Mouse (Mus musculus): ENCODE data around the gene 9230102O04Rik. TPM values are rescaled to one million over a fixed set of nuclear protein-coding genes. Genes with fewer than 3 reads are reported as not detected.

Gene 9230102O04Rik
- not detected for total RNA-seq (2021)

- DNase-seq, result no peak
- intact Hi-C loops (cut with DNase I), result loop anchor here (10.0 kb wide), 1 partner anchor 1134 kb away; no protein-coding TSS in a partner anchor
These were observed at the start of gene 9230102O04Rik for GRCm38 (mm10) chr2:9888913-9889650. Gene 9230102O04Rik, minus strand, starts transcription at chr2:9889540.

- no peak for DNase-seq
- intact Hi-C loops (cut with DNase I), result no loop called here
These were observed 46.6 kb upstream of the 9230102O04Rik start for GRCm38 (mm10) chr2:9935965-9936364.

- intact Hi-C loops (cut with DNase I), result no loop called here
These were observed 37.6 kb upstream of the 9230102O04Rik start for GRCm38 (mm10) chr2:9926905-9927283.

GRCm38 (mm10) chr2:9926194-9926904 lies 37.0 kb upstream of the 9230102O04Rik start:
- DNase-seq, result no peak
- intact Hi-C loops (cut with DNase I), result no loop called here

More at GRCm38 (mm10) chr2:9926905-9927283, 37.6 kb upstream of the 9230102O04Rik start:
- DNase-seq, result no peak

GRCm38 (mm10) chr2:9918691-9919471 lies 29.5 kb upstream of the 9230102O04Rik start:
- no peak for DNase-seq
- intact Hi-C loops (cut with DNase I), result no loop called here

GRCm38 (mm10) chr2:9917602-9918001 lies 28.3 kb upstream of the 9230102O04Rik start:
- DNase-seq, result no peak
- intact Hi-C loops (cut with DNase I), result no loop called here

GRCm38 (mm10) chr2:9905995-9906394 lies 16.7 kb upstream of the 9230102O04Rik start:
- intact Hi-C loops (cut with DNase I), result no loop called here
- DNase-seq, result no peak

GRCm38 (mm10) chr2:9903854-9904560 lies 14.7 kb upstream of the 9230102O04Rik start:
- intact Hi-C loops (cut with DNase I), result no loop called here
- no peak for DNase-seq

GRCm38 (mm10) chr2:9897846-9898245 lies 8.5 kb upstream of the 9230102O04Rik start:
- DNase-seq, result no peak
- intact Hi-C loops (cut with DNase I), result no loop called here

GRCm38 (mm10) chr2:9896097-9896770 lies 6.9 kb upstream of the 9230102O04Rik start:
- intact Hi-C loops (cut with DNase I), result no loop called here
- no peak for DNase-seq

- intact Hi-C loops (cut with DNase I), result no loop called here
- no peak for DNase-seq
These were observed 5.7 kb upstream of the 9230102O04Rik start for GRCm38 (mm10) chr2:9894836-9895593.

GRCm38 (mm10) chr2:9893272-9893953 lies 4.1 kb upstream of the 9230102O04Rik start:
- intact Hi-C loops (cut with DNase I), result no loop called here
- no peak for DNase-seq

GRCm38 (mm10) chr2:9892541-9892940 lies 3.2 kb upstream of the 9230102O04Rik start:
- intact Hi-C loops (cut with DNase I), result no loop called here
- DNase-seq, result no peak

- intact Hi-C loops (cut with DNase I), result no loop called here
- no peak for DNase-seq
These were observed 1.6 kb upstream of the 9230102O04Rik start for GRCm38 (mm10) chr2:9890906-9891305.

GRCm38 (mm10) chr2:9890251-9890650 lies 911 bp upstream of the 9230102O04Rik start:
- DNase-seq, result no peak
- intact Hi-C loops (cut with DNase I), result no loop called here

- no peak for DNase-seq
- intact Hi-C loops (cut with DNase I), result loop anchor here (10.0 kb wide), 1 partner anchor 1135 kb away; no protein-coding TSS in a partner anchor
These were observed 377 bp upstream of the 9230102O04Rik start, which contains the start of gene Gata3 for GRCm38 (mm10) chr2:9889651-9890183. Gene Gata3, minus strand, starts transcription at chr2:9890034.

- no peak for DNase-seq
- intact Hi-C loops (cut with DNase I), result loop anchor here (10.0 kb wide), 1 partner anchor 1133 kb away; no protein-coding TSS in a partner anchor
These were observed 1.7 kb downstream of the 9230102O04Rik start for GRCm38 (mm10) chr2:9887636-9888035.

Measured in left cerebral cortex, postnatal 4 days (tissue).